In genomic region chr8:122654768-122655167, GRCm38 (mm10) we compare ENCODE assay signal across 12 mouse cellular contexts. TPM values are rescaled to one million over a fixed set of nuclear protein-coding genes. Genes with fewer than 3 reads are reported as not detected.
DNase-seq lines count a peak whose midpoint lies in the region; ATAC-seq and TF ChIP-seq lines count a peak whose summit lies in the region.
"Had no signal": no experiment of that assay in that cellular context is flagged by ENCODE, and none has a peak within 500 bp of the region (broad histone marks: within the 10 kb centered on the region; RNA-seq: fewer than 3 reads in every experiment).

No protein-coding gene starts in this region.

- H3K27me3 ChIP-seq in intestine, embryonic 16.5 days (replicated peaks; ENCODE audit: control insufficient read depth, insufficient read depth, low read length): no peaks in the 10 kb centered on the region
- no peaks in the 10 kb centered on the region for H3K27me3 ChIP-seq in lung, postnatal 0 days (replicated peaks; ENCODE audit: insufficient read depth, low read length)
- H3K27me3 ChIP-seq in midbrain, postnatal 0 days (ENCODE audit: insufficient read depth, low read length): no peaks in the 10 kb centered on the region

- H3K9ac ChIP-seq in intestine, embryonic 16.5 days (ENCODE audit: low read depth, low read length): 0 out of 2 replicates have a peak overlapping the region, but pooled peaks have one; percentile 13
- H3K9ac ChIP-seq in lung, postnatal 0 days (replicated peaks; ENCODE audit: low read depth): no peak overlapping the region
- no peak overlapping the region for H3K9ac ChIP-seq in midbrain, postnatal 0 days (replicated peaks; ENCODE audit: low read length, poor library complexity, severe bottlenecking)
- H3K9ac ChIP-seq: heart, embryonic 13.5 days had no signal

- ATAC-seq in intestine, embryonic 16.5 days: peak; percentile 67
- peak; percentile 85 for ATAC-seq in lung, postnatal 0 days
- no peak for ATAC-seq in midbrain, postnatal 0 days (ENCODE audit: low FRiP score)

- H3K4me2 ChIP-seq in intestine, embryonic 16.5 days (ENCODE audit: low read depth, low read length): no peak overlapping the region
- no peak overlapping the region for H3K4me2 ChIP-seq in lung, postnatal 0 days (replicated peaks; ENCODE audit: low read depth, low read length)
- no peak overlapping the region for H3K4me2 ChIP-seq in midbrain, postnatal 0 days (ENCODE audit: low read depth, low read length, poor library complexity, severe bottlenecking)
- H3K4me2 ChIP-seq: heart, embryonic 13.5 days had no signal

- peaks cover 22% of the 10 kb centered on the region for H3K4me1 ChIP-seq in intestine, embryonic 16.5 days (ENCODE audit: control insufficient read depth, insufficient read depth, low read length)
- peaks cover 28% of the 10 kb centered on the region; the same call in 1 of the 2 replicates for H3K4me1 ChIP-seq in lung, postnatal 0 days (ENCODE audit: insufficient read depth, low read depth, low read length)
- H3K4me1 ChIP-seq in midbrain, postnatal 0 days (ENCODE audit: insufficient read depth, low read length): no peaks in the 10 kb centered on the region

- peak; percentile 87 for TF ChIP-seq EP300 in lung, postnatal 0 days (IDR thresholded peaks at IDR 0.05)

- H3K36me3 ChIP-seq in intestine, embryonic 16.5 days (ENCODE audit: control insufficient read depth, insufficient read depth, low read length): no peaks in the 10 kb centered on the region
- no peaks in the 10 kb centered on the region for H3K36me3 ChIP-seq in lung, postnatal 0 days (ENCODE audit: insufficient read depth, low read length)
- peaks cover 8% of the 10 kb centered on the region for H3K36me3 ChIP-seq in midbrain, postnatal 0 days (ENCODE audit: insufficient read depth, low read length)
- H3K36me3 ChIP-seq: heart, embryonic 13.5 days had no signal

- no peak overlapping the region for H3K4me3 ChIP-seq in intestine, embryonic 16.5 days (ENCODE audit: low read length)
- H3K4me3 ChIP-seq in lung, postnatal 0 days (ENCODE audit: low read depth, low read length): no peak overlapping the region
- H3K4me3 ChIP-seq in midbrain, postnatal 0 days (ENCODE audit: low read depth, low read length): no peak overlapping the region
- H3K4me3 ChIP-seq: heart, embryonic 13.5 days had no signal

- no peak for TF ChIP-seq CTCF in lung, postnatal 0 days (IDR thresholded peaks at IDR 0.05)
- no peak for TF ChIP-seq CTCF in midbrain, postnatal 0 days (IDR thresholded peaks at IDR 0.05)

- 44% methylated on average over 7 of the region's 7 CpGs for WGBS in intestine, embryonic 16.5 days
- 10% methylated on average over 7 of the region's 7 CpGs for WGBS in lung, postnatal 0 days
- 82% methylated on average over 7 of the region's 7 CpGs for WGBS in midbrain, postnatal 0 days

- no peak overlapping the region for H3K27ac ChIP-seq in intestine, embryonic 16.5 days (ENCODE audit: low read length)
- H3K27ac ChIP-seq in lung, postnatal 0 days (ENCODE audit: low read length): no peak overlapping the region
- no peak overlapping the region for H3K27ac ChIP-seq in midbrain, postnatal 0 days (ENCODE audit: low read depth, low read length)

- no peaks in the 10 kb centered on the region for H3K9me3 ChIP-seq in intestine, embryonic 16.5 days (ENCODE audit: control insufficient read depth, low read length)
- H3K9me3 ChIP-seq in lung, postnatal 0 days (ENCODE audit: low read length): no peaks in the 10 kb centered on the region
- H3K9me3 ChIP-seq in midbrain, postnatal 0 days (ENCODE audit: low read length): no peaks in the 10 kb centered on the region
- H3K9me3 ChIP-seq: heart, embryonic 13.5 days had no signal

- peak; percentile 51 to 69 for DNase-seq in cerebellum, postnatal 25 days
- no peak for DNase-seq in cerebellum, adult 9-10 months
- DNase-seq in adrenal gland, adult 8-10 months: peak; percentile 61
- DNase-seq in lung, postnatal 0 days (ENCODE audit: low spot score): peak; percentile 83
- no peak for DNase-seq in urinary bladder, postnatal 25 days (ENCODE audit: low spot score)
- DNase-seq in thymus, postnatal 25 days: no peak
- no peak for DNase-seq in midbrain, postnatal 0 days (ENCODE audit: low spot score)

RNA-seq across cellular contexts. Expression of gene Pabpn1l, which starts 32.2 kb away (rescaled TPM):
- total RNA-seq in adrenal gland, adult 8-10 months (2022): not detected
- polyA plus RNA-seq in intestine, embryonic 16.5 days (2015; fragmentation: Nextera tagmentation; extraction: Ambion mirVana): 0.23 TPM in 1 of 2 replicates, not detected in the other
- 0.12 TPM in 1 of 2 replicates, not detected in the other for polyA plus RNA-seq in lung, postnatal 0 days (2015; fragmentation: Nextera tagmentation; extraction: Ambion mirVana)
- not detected in 2 replicates for total RNA-seq in midbrain, postnatal 0 days (2014; rRNA removed)
- polyA plus RNA-seq in midbrain, postnatal 0 days (2015; fragmentation: Nextera tagmentation; extraction: Ambion mirVana): not detected in 2 replicates
- total RNA-seq: left cerebral cortex, postnatal 10 days had no signal
- polyA plus RNA-seq: C2C12; embryonic facial prominence, embryonic 11.5 days; heart, embryonic 13.5 days had no signal

RNA-seq across cellular contexts. Expression of gene Trappc2l, which starts 43.3 kb away (rescaled TPM):
- total RNA-seq in adrenal gland, adult 8-10 months (2022): 10 to 100 TPM; 61.7 to 64.9 (median 62.9) TPM
- 76.7 and 86.4 TPM in 2 replicates for polyA plus RNA-seq in intestine, embryonic 16.5 days (2015; fragmentation: Nextera tagmentation; extraction: Ambion mirVana)
- polyA plus RNA-seq in lung, postnatal 0 days (2015; fragmentation: Nextera tagmentation; extraction: Ambion mirVana): 66.8 and 70.0 TPM in 2 replicates
- 14.1 and 23.2 TPM in 2 replicates for total RNA-seq in midbrain, postnatal 0 days (2014; rRNA removed)
- 135 and 138 TPM in 2 replicates for polyA plus RNA-seq in midbrain, postnatal 0 days (2015; fragmentation: Nextera tagmentation; extraction: Ambion mirVana)

RNA-seq across cellular contexts. Expression of gene Galns, which starts 43.5 kb away (rescaled TPM):
- total RNA-seq in adrenal gland, adult 8-10 months (2022): 10 to 100 TPM in 2 of 4 experiments, 1 to 10 TPM in 2; 6.4 to 11.6 (median 9.1) TPM
- 22.4 and 27.4 TPM in 2 replicates for polyA plus RNA-seq in intestine, embryonic 16.5 days (2015; fragmentation: Nextera tagmentation; extraction: Ambion mirVana)
- 14.3 and 14.5 TPM in 2 replicates for polyA plus RNA-seq in lung, postnatal 0 days (2015; fragmentation: Nextera tagmentation; extraction: Ambion mirVana)
- total RNA-seq in midbrain, postnatal 0 days (2014; rRNA removed): 12.1 and 14.6 TPM in 2 replicates
- 10.9 and 12.7 TPM in 2 replicates for polyA plus RNA-seq in midbrain, postnatal 0 days (2015; fragmentation: Nextera tagmentation; extraction: Ambion mirVana)

RNA-seq across cellular contexts. Expression of gene Cbfa2t3, which starts 44.1 kb away (rescaled TPM):
- 10 to 100 TPM; 10.9 to 21.7 (median 15.3) TPM for total RNA-seq in adrenal gland, adult 8-10 months (2022)
- 4.1 and 5.2 TPM in 2 replicates for polyA plus RNA-seq in intestine, embryonic 16.5 days (2015; fragmentation: Nextera tagmentation; extraction: Ambion mirVana)
- 15.0 and 17.0 TPM in 2 replicates for polyA plus RNA-seq in lung, postnatal 0 days (2015; fragmentation: Nextera tagmentation; extraction: Ambion mirVana)
- total RNA-seq in midbrain, postnatal 0 days (2014; rRNA removed): 11.1 and 11.8 TPM in 2 replicates
- 13.3 and 15.9 TPM in 2 replicates for polyA plus RNA-seq in midbrain, postnatal 0 days (2015; fragmentation: Nextera tagmentation; extraction: Ambion mirVana)

Comparison
In these comparisons a context has a peak if more than half of its experiments do, and no peak if none do; other contexts are left out.
1. DNase-seq: peak in cerebellum, postnatal 25 days (2 of 2), adrenal gland, adult 8-10 months (single experiment) and lung, postnatal 0 days (single experiment); none in cerebellum, adult 9-10 months (single experiment), urinary bladder, postnatal 25 days (single experiment), thymus, postnatal 25 days (single experiment) and midbrain, postnatal 0 days (single experiment).